Mouse (Mus musculus) ovary, adult 2 months (tissue): ENCODE measurements around the gene Dnah10. TPM values are rescaled to one million over a fixed set of nuclear protein-coding genes. Genes with fewer than 3 reads are reported as not detected.

Source experiments
- polyA plus RNA-seq: library from polyadenylated mRNA; depleted of rRNA; stranded (reverse); fragments of >200 nt; gene quantifications from 2 replicates; pipeline ENCODE4 v1.2.3, GENCODE M21; 2012; rRNA removed

The Dnah10 gene
- 2.4 and 2.6 TPM in 2 replicates for polyA plus RNA-seq

DNA sequence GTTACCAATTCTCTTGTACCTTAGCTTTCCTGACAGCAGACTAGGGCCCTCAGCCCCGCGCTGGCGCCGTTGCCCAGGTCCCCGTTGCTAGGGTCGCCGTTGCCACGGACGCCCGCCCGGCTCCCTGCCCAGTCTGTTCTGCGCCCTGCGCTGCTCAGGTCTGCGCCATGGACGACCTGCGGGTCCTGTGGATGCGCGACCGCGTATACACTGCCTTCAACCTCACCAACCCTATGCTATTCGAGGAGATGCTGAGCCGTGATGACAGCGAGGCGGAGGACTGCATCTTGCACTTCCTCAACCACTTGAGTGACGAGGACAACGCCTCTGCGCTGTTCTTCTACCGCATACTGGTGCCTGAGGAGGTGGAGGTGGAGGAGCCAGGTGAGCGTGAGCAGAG is at the start of gene Dnah10:
Gene Dnah10 (plus strand): TSS at position 89 of the 400 bp plus-strand sequence.

DNA sequence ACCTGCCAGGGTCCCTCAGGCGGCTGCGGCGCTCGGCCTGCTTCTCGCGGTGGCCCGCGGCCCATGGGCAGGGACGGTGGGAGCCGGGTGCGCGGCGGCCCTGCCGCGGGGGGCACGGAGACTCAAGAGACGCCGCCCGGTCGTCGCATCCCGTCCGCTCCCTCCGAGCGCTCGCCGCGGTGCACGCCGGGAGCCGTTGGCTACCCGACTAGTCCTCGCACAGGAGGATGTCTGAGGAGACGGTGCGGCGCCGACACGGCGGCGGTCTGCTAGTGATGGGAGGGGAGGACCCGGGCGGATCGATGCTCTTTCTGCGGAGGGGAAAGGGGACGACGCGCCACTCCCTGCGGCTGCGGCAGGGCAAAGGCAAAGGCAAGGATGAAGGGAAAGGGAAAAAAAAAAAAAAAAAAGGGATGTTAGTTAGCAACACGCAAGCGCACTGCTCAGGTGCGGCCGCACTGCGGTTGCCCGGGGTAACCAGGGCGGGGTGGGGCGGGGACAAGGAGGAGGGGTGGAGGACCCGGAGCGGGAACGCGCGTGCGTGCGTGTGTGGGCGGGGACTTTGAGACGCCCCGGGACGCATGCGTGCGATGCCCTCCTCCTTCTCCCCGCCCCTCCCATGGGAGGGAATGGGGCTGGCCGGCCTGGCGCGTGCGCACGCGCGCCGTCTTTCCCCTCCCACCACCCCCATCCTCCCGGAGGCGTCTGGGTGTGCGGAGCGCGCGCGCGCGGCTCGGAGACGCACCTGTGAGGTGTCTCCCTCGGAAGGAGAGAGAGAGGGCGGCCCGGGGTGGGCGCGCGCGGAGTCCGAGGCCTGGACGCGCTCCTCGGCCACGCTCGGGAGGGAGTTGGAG is 137.4 kb downstream of the Dnah10 start, which contains the start of the genes Ccdc92 and Zfp664:
Gene Ccdc92 (minus strand): TSS at position 412 of the 854 bp plus-strand sequence.
Gene Zfp664 (plus strand): TSS at position 679 of the 854 bp plus-strand sequence.

Other genes starting within 250 kb of the Dnah10 start
- 55.1 and 55.9 TPM in 2 replicates for gene Rilpl2, start 246.7 kb upstream of the Dnah10 start, polyA plus RNA-seq
- 2.9 and 3.3 TPM in 2 replicates for gene Snrnp35, start 242.0 kb upstream of the Dnah10 start, polyA plus RNA-seq
- 16.2 and 19.2 TPM in 2 replicates for gene Rilpl1, start 193.7 kb upstream of the Dnah10 start, polyA plus RNA-seq
- 271 and 449 TPM in 2 replicates for gene Tmed2, start 184.4 kb upstream of the Dnah10 start, polyA plus RNA-seq
- gene Ddx55, start 172.2 kb upstream of the Dnah10 start, polyA plus RNA-seq: 13.2 and 17.8 TPM in 2 replicates
- gene Eif2b1, start 146.0 kb upstream of the Dnah10 start, polyA plus RNA-seq: 18.8 and 24.3 TPM in 2 replicates
- gene Gtf2h3, start 145.9 kb upstream of the Dnah10 start, polyA plus RNA-seq: 39.2 and 50.5 TPM in 2 replicates
- gene Atp6v0a2, start 96.5 kb upstream of the Dnah10 start, polyA plus RNA-seq: 60.2 and 90.0 TPM in 2 replicates
- gene Ccdc92, start 137.3 kb downstream of the Dnah10 start, polyA plus RNA-seq: 12.9 and 13.4 TPM in 2 replicates
- 26.0 and 30.3 TPM in 2 replicates for gene Zfp664, start 137.6 kb downstream of the Dnah10 start, polyA plus RNA-seq